Mouse (Mus musculus): ENCODE measurements around the gene Spop. TPM values are rescaled to one million over a fixed set of nuclear protein-coding genes. Genes with fewer than 3 reads are reported as not detected.
"Not testable (repeated sequence)": the region's sequence is repeated elsewhere in the genome, so short reads cannot be mapped to it uniquely, and the experiment has no call there.

Spop gene
- total RNA-seq, 1 experiment from 2014 or later, result 62.5 TPM

- ATAC-seq (replicated peaks in 1 of 2; ENCODE audit: insufficient read depth in 1 of 2, low FRiP score in 2 of 2, low TSS enrichment in 1 of 2, low read depth in 1 of 2, poor library complexity in 2 of 2, severe bottlenecking in 2 of 2), result no peak
Observed at GRCm38 (mm10) chr11:95405771-95406170, 8.1 kb upstream of the Spop start.

DNA sequence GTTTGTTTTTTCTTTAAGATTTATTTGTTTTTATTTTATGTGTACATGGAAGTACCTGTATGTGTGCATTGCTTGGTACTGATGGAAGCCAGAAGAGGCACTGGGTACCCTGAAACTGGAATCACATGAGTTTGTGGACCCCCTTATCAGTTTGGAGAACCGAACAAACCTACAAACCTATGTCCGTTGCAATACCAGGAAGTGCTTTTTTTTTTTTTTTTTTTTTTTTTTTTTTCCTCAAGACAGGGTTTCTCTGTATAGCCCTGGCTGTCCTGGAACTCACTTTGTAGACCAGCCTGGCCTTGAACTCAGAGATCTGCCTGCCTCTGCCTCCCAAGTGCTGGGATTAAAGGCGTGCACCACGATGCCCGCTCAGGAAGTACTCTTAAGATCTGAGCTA is 7.5 kb upstream of the Spop start:
- not testable (repeated sequence) for ATAC-seq (replicated peaks in 1 of 2; ENCODE audit: insufficient read depth in 1 of 2, low FRiP score in 2 of 2, low TSS enrichment in 1 of 2, low read depth in 1 of 2, poor library complexity in 2 of 2, severe bottlenecking in 2 of 2)

DNA sequence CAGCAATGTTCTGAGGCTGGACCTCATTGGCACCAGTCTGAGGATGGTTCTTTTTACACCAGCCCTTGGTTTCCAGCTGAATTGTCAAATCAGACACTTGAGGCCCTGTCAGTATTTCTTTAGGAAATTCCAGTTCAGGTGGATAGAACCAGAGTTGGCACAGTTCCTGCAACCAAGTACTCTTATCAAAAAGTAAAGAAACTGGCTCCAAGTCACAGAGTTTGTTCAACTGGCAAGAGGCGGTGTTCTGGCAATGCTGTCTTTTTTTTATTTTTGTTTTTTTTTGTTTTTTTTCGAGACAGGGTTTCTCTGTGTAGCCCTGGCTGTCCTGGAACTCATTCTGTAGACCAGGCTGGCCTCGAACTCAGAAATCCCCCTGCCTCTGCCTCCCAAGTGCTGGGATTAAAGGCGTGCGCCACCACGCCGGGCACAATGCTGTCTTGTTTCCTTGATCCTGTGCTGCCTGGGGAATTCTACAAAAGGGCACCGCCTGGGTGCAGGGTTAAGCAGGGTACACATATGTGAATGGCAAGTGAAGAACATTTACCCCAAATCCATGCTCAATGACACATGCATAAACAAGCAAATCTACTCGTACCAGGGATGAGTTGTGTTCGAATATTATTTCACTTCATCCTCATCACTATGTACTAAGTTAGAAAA is 4.3 kb upstream of the Spop start:
- ATAC-seq (replicated peaks in 1 of 2; ENCODE audit: insufficient read depth in 1 of 2, low FRiP score in 2 of 2, low TSS enrichment in 1 of 2, low read depth in 1 of 2, poor library complexity in 2 of 2, severe bottlenecking in 2 of 2), result no peak

GRCm38 (mm10) chr11:95411453-95412013 is 2.3 kb upstream of the Spop start:
- no peak for ATAC-seq (replicated peaks in 1 of 2; ENCODE audit: insufficient read depth in 1 of 2, low FRiP score in 2 of 2, low TSS enrichment in 1 of 2, low read depth in 1 of 2, poor library complexity in 2 of 2, severe bottlenecking in 2 of 2)

- ATAC-seq (replicated peaks in 1 of 2; ENCODE audit: insufficient read depth in 1 of 2, low FRiP score in 2 of 2, low TSS enrichment in 1 of 2, low read depth in 1 of 2, poor library complexity in 2 of 2, severe bottlenecking in 2 of 2), result no peak
Observed at GRCm38 (mm10) chr11:95412615-95413014, 1.3 kb upstream of the Spop start.

- peak; percentile 78 to 80 for ATAC-seq (replicated peaks in 1 of 2; ENCODE audit: insufficient read depth in 1 of 2, low FRiP score in 2 of 2, low TSS enrichment in 1 of 2, low read depth in 1 of 2, poor library complexity in 2 of 2, severe bottlenecking in 2 of 2)
Observed at GRCm38 (mm10) chr11:95414536-95415161, 769 bp downstream of the Spop start.

DNA sequence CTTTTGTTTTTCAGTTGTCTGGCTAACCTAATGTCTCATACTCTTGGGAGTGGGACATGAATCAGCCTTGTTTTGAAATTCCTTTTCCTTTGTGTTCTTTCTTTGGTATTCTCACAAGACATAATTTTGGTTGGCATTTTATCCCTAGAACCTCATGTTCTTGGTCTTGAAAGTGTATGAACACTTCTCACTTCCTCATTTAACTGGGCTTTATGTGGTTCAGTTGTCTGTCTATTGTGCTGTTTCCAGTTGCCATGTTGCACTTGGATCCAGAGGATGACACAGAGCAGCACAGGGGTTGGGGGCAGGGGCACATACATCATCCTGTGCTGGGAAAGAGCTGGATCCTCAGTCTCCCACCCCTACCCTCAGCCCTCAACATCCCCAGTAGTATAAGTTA is 2.1 kb downstream of the Spop start:
- ATAC-seq (replicated peaks in 1 of 2; ENCODE audit: insufficient read depth in 1 of 2, low FRiP score in 2 of 2, low TSS enrichment in 1 of 2, low read depth in 1 of 2, poor library complexity in 2 of 2, severe bottlenecking in 2 of 2), result no peak

GRCm38 (mm10) chr11:95417341-95417740 is 3.5 kb downstream of the Spop start:
- no peak for ATAC-seq (replicated peaks in 1 of 2; ENCODE audit: insufficient read depth in 1 of 2, low FRiP score in 2 of 2, low TSS enrichment in 1 of 2, low read depth in 1 of 2, poor library complexity in 2 of 2, severe bottlenecking in 2 of 2)

- no peak for ATAC-seq (replicated peaks in 1 of 2; ENCODE audit: insufficient read depth in 1 of 2, low FRiP score in 2 of 2, low TSS enrichment in 1 of 2, low read depth in 1 of 2, poor library complexity in 2 of 2, severe bottlenecking in 2 of 2)
Observed at GRCm38 (mm10) chr11:95420880-95421435, 7.1 kb downstream of the Spop start.

- ATAC-seq (replicated peaks in 1 of 2; ENCODE audit: insufficient read depth in 1 of 2, low FRiP score in 2 of 2, low TSS enrichment in 1 of 2, low read depth in 1 of 2, poor library complexity in 2 of 2, severe bottlenecking in 2 of 2), result no peak
Observed at GRCm38 (mm10) chr11:95423505-95423904, 9.6 kb downstream of the Spop start.

DNA sequence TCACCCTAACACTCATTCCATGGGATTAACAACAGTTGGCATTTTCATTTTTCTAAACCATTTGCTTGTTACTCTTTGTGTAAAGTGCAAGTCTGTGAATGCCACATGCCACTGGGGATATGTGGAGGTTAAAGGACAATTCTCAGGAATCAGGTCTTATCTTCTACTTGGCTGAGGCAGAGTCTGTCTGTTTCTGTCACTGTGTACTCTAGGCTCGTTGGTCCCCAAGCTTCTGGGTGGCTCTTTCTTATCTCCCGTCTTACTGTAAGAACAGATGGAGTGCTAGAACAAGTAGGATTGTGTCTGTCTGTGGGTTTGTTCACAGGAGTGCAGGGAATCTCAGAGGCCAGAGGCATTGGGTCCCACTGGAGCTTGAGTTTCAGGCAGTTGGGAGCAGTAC is 17.5 kb downstream of the Spop start:
- no peak for ATAC-seq (replicated peaks in 1 of 2; ENCODE audit: insufficient read depth in 1 of 2, low FRiP score in 2 of 2, low TSS enrichment in 1 of 2, low read depth in 1 of 2, poor library complexity in 2 of 2, severe bottlenecking in 2 of 2)

- ATAC-seq (replicated peaks in 1 of 2; ENCODE audit: insufficient read depth in 1 of 2, low FRiP score in 2 of 2, low TSS enrichment in 1 of 2, low read depth in 1 of 2, poor library complexity in 2 of 2, severe bottlenecking in 2 of 2), result no peak
Observed at GRCm38 (mm10) chr11:95432194-95432593, 18.3 kb downstream of the Spop start.

GRCm38 (mm10) chr11:95445371-95445770 is 31.5 kb downstream of the Spop start:
- ATAC-seq (replicated peaks in 1 of 2; ENCODE audit: insufficient read depth in 1 of 2, low FRiP score in 2 of 2, low TSS enrichment in 1 of 2, low read depth in 1 of 2, poor library complexity in 2 of 2, severe bottlenecking in 2 of 2), result no peak

DNA sequence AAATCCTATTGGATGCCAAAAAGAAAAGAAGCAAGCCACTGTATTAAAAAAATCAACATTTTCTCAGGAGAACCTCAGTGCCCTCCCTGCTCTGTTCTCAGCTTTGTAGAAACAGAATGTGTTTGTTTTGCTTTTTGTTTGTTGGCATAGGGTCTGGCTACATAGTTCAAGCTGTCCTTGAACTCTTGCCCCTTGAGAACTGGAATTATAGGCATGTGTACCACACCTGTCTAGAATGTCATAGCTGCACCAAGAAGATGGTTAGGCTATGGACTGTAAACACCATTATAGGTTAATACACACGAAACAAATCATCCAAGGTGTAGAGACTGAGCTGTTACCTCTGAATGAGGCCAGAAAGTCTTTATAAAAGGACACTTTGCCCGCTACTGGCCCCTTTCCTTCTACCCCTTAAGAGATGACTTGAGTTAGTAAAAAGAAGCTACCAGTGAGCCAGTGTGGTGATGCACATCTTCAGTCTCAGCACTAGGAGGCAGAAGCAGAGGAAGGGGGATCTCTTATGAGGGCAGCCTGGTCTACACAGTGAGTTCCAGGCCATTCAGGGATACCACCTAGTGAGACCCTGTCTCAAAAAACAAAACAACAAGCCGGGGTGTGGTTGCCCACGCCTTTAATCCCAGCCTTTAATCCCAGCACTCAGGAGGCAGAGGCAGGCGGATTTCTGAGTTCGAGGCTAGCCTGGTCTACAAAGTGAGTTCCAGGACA is 32.9 kb downstream of the Spop start:
- ATAC-seq (replicated peaks in 1 of 2; ENCODE audit: insufficient read depth in 1 of 2, low FRiP score in 2 of 2, low TSS enrichment in 1 of 2, low read depth in 1 of 2, poor library complexity in 2 of 2, severe bottlenecking in 2 of 2), result no peak

- ATAC-seq (replicated peaks in 1 of 2; ENCODE audit: insufficient read depth in 1 of 2, low FRiP score in 2 of 2, low TSS enrichment in 1 of 2, low read depth in 1 of 2, poor library complexity in 2 of 2, severe bottlenecking in 2 of 2), result no peak
Observed at GRCm38 (mm10) chr11:95448346-95448745, 34.5 kb downstream of the Spop start.

DNA sequence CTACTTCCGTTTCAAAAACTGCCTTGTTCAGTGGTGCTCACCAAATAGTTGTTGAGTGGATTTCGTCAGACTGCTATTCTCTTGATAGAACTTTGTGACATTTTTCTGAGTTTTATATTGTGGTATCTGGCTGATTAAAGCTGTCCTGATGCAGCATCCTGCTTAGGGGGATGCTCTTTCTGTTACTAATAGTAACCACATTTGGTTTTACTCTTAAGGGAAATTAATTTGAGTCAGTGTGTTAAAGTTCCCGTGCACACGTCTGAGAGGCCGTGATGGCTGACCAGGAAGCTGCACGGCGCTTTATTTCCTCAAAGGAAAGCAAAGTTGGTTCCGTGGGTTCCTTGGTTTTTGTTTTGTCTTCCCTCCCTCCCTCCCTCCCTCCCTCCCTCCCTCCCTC is 41.5 kb downstream of the Spop start:
- ATAC-seq (replicated peaks in 1 of 2; ENCODE audit: insufficient read depth in 1 of 2, low FRiP score in 2 of 2, low TSS enrichment in 1 of 2, low read depth in 1 of 2, poor library complexity in 2 of 2, severe bottlenecking in 2 of 2), result no peak; a peak in 1 of 4 replicates

GRCm38 (mm10) chr11:95460872-95461271 is 47.0 kb downstream of the Spop start:
- ATAC-seq (replicated peaks in 1 of 2; ENCODE audit: insufficient read depth in 1 of 2, low FRiP score in 2 of 2, low TSS enrichment in 1 of 2, low read depth in 1 of 2, poor library complexity in 2 of 2, severe bottlenecking in 2 of 2), result no peak

DNA sequence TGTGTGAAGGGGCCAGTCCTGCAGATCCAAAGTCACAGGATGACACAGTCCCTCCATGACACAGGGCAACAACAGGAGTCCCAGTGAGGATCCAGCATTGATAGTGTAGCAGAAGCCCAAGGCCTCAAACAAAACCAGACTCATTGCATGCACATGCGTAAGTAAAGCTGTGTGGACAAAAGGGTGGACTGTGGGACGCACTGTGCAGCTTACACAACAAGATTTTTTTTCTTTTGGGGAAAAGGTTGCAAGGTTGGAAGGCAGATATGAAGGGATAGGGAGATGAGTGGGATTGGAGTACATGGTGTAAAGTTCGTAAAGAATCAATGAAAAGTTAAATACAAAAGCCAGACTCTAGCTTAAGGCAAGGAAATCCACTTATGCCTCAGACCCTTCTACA is 48.3 kb downstream of the Spop start:
- ATAC-seq (replicated peaks in 1 of 2; ENCODE audit: insufficient read depth in 1 of 2, low FRiP score in 2 of 2, low TSS enrichment in 1 of 2, low read depth in 1 of 2, poor library complexity in 2 of 2, severe bottlenecking in 2 of 2), result no peak

Data from hematopoietic stem cell, adult 5-6 weeks (primary cell).